Mouse (Mus musculus): ENCODE data around the gene Rln3. TPM values are rescaled to one million over a fixed set of nuclear protein-coding genes. Genes with fewer than 3 reads are reported as not detected.
"Not testable (repeated sequence)": the region's sequence is repeated elsewhere in the genome, so short reads cannot be mapped to it uniquely, and the experiment has no call there.

The Rln3 gene
- total RNA-seq, 2 experiments from 2014 or later = not detected

- intact Hi-C loops (cut with DNase I) = no loop called here
Measured at GRCm38 (mm10) chr8:84025863-84026262, 18.9 kb downstream of the Rln3 start.

GRCm38 (mm10) chr8:84024171-84024570 lies 20.6 kb downstream of the Rln3 start:
- intact Hi-C loops (cut with DNase I) = no loop called here
- peak in 1 of 2 experiments; percentile 33 for DNase-seq (ENCODE audit: low spot score in 2 of 2)

More at GRCm38 (mm10) chr8:84025863-84026262, 18.9 kb downstream of the Rln3 start:
- no peak for DNase-seq (ENCODE audit: low spot score in 2 of 2)

GRCm38 (mm10) chr8:84023631-84024030 lies 21.2 kb downstream of the Rln3 start:
- no peak for DNase-seq (ENCODE audit: low spot score in 2 of 2)
- intact Hi-C loops (cut with DNase I) = no loop called here

- no peak for DNase-seq (ENCODE audit: low spot score in 2 of 2)
- intact Hi-C loops (cut with DNase I) = no loop called here
Measured at GRCm38 (mm10) chr8:84023085-84023484, 21.7 kb downstream of the Rln3 start.

GRCm38 (mm10) chr8:84021569-84021968 lies 23.2 kb downstream of the Rln3 start:
- no peak for DNase-seq (ENCODE audit: low spot score in 2 of 2)
- intact Hi-C loops (cut with DNase I) = no loop called here

- DNase-seq (ENCODE audit: low spot score in 2 of 2) = no peak
- intact Hi-C loops (cut with DNase I) = no loop called here
Measured at GRCm38 (mm10) chr8:84021096-84021495, 23.7 kb downstream of the Rln3 start, which contains the start of gene Palm3. Gene Palm3 (plus strand): TSS chr8:84021471.

GRCm38 (mm10) chr8:84019738-84020137 lies 25.1 kb downstream of the Rln3 start:
- intact Hi-C loops (cut with DNase I) = loop anchor here (10.0 kb wide), 2 partner anchors 265 to 745 kb away; no protein-coding TSS in a partner anchor
- DNase-seq (ENCODE audit: low spot score in 2 of 2) = no peak

GRCm38 (mm10) chr8:84015833-84016232 lies 29.0 kb downstream of the Rln3 start:
- intact Hi-C loops (cut with DNase I) = loop anchor here (10.0 kb wide), 2 partner anchors 269 to 749 kb away; no protein-coding TSS in a partner anchor
- DNase-seq (ENCODE audit: low spot score in 2 of 2) = no peak

- intact Hi-C loops (cut with DNase I) = loop anchor here (10.0 kb wide), 2 partner anchors 272 to 752 kb away; no protein-coding TSS in a partner anchor
- DNase-seq (ENCODE audit: low spot score in 2 of 2) = no peak
Measured at GRCm38 (mm10) chr8:84012499-84013165, 32.2 kb downstream of the Rln3 start.

GRCm38 (mm10) chr8:84011705-84012498 lies 32.9 kb downstream of the Rln3 start, which contains the start of gene 2210011C24Rik:
Gene 2210011C24Rik (minus strand): TSS chr8:84012171.
- intact Hi-C loops (cut with DNase I) = loop anchor here (10.0 kb wide), 2 partner anchors 273 to 753 kb away; no protein-coding TSS in a partner anchor
- DNase-seq (ENCODE audit: low spot score in 2 of 2) = no peak

GRCm38 (mm10) chr8:84010625-84011611 lies 33.9 kb downstream of the Rln3 start:
- intact Hi-C loops (cut with DNase I) = loop anchor here (10.0 kb wide), 2 partner anchors 274 to 754 kb away; no protein-coding TSS in a partner anchor
- DNase-seq (ENCODE audit: low spot score in 2 of 2) = peak in 1 of 2 experiments; percentile 73

GRCm38 (mm10) chr8:84009876-84010275 lies 34.9 kb downstream of the Rln3 start:
- peak; percentile 85 to 90 for DNase-seq (ENCODE audit: low spot score in 2 of 2)
- intact Hi-C loops (cut with DNase I) = loop anchor here (1.0 to 10.0 kb wide), 3 partner anchors 30 to 755 kb away; no protein-coding TSS in a partner anchor

- DNase-seq (ENCODE audit: low spot score in 2 of 2) = no peak
- intact Hi-C loops (cut with DNase I) = no loop called here
Measured at GRCm38 (mm10) chr8:84008362-84008761, 36.4 kb downstream of the Rln3 start.

GRCm38 (mm10) chr8:84005502-84005901 lies 39.3 kb downstream of the Rln3 start:
- intact Hi-C loops (cut with DNase I); DNase-seq (ENCODE audit: low spot score in 2 of 2): not testable (repeated sequence)

- intact Hi-C loops (cut with DNase I) = no loop called here
- peak; percentile 91 to 92 for DNase-seq (ENCODE audit: low spot score in 2 of 2)
Measured at GRCm38 (mm10) chr8:84004533-84005201, 40.1 kb downstream of the Rln3 start.

- intact Hi-C loops (cut with DNase I) = no loop called here
- no peak for DNase-seq (ENCODE audit: low spot score in 2 of 2)
Measured at GRCm38 (mm10) chr8:84003612-84004246, 41.1 kb downstream of the Rln3 start.

GRCm38 (mm10) chr8:84002957-84003611 lies 41.7 kb downstream of the Rln3 start:
- intact Hi-C loops (cut with DNase I) = no loop called here

More at GRCm38 (mm10) chr8:84002957-84003611, 41.7 kb downstream of the Rln3 start:
- no peak for DNase-seq (ENCODE audit: low spot score in 2 of 2)

Measured in left cerebral cortex, postnatal 14 days (tissue).